In the genomic region with DNA sequence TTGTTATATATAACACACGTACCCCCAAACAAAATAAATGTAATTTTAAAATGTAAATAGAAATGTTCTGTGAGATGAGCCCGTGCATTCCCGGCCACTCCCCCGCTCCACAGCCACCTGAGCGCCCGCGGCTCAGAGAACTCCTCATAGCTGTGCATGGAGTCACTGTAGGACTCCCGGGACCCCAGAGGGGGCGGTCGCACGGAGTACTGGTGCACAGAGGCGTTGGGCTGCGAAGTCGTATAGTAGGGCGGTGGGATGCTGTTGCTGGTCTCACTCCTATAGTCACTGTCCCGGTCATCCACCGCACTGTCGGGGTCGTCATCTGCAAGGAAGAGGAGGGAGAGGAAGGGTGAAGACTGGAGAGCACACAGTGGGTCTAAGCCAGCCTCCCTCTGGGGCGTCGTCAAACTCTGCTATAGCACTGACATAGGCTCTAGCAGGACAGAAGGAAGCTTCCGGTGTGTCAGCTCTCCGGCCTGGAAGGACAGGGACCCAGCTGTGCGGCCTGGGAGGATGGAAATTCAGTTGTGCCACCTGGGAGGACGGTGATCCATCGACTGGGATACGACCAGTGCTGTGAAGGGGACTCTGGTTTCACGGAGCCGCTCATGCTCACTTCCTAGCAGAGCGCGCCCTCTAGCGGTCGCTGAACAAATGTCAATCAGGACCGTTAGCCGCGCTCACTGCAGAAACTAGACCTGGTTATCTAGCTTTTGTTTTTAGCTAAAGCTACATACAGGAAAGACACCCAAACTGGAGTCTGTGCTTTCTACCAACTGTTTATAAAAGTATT, we compare ENCODE assay signal across 9 mouse cellular contexts. TPM values are rescaled to one million over a fixed set of nuclear protein-coding genes. Genes with fewer than 3 reads are reported as not detected.
DNase-seq lines count a peak whose midpoint lies in the region; ATAC-seq and TF ChIP-seq lines count a peak whose summit lies in the region.
"Had no signal": no experiment of that assay in that cellular context is flagged by ENCODE, and none has a peak within 500 bp of the region (broad histone marks: within the 10 kb centered on the region; RNA-seq: fewer than 3 reads in every experiment).

No protein-coding gene starts in this region.

- no peaks in the 10 kb centered on the region for H3K9me3 ChIP-seq in G1E (replicated peaks)
- H3K9me3 ChIP-seq in forebrain, embryonic 15.5 days, result no peaks in the 10 kb centered on the region
- no peaks in the 10 kb centered on the region for H3K9me3 ChIP-seq in lung, embryonic 16.5 days (ENCODE audit: control insufficient read depth, low read length)
- H3K9me3 ChIP-seq: limb, embryonic 15.5 days had no signal

- peak; percentile 70 for DNase-seq in G1E (ENCODE audit: low spot score)
- DNase-seq in cerebellum, adult 11 months, result peak; percentile 83
- peak; percentile 71 to 88 for DNase-seq in layer of hippocampus, adult 8-10 months (ENCODE audit: low spot score in 2 of 2)
- peak; percentile 60 for DNase-seq in ovary, adult 18-20 months (ENCODE audit: low spot score)
- peak; percentile 85 for DNase-seq in thymus, postnatal 0 days (ENCODE audit: low spot score)

- 7% methylated on average over 36 of the region's 36 CpGs for WGBS in forebrain, embryonic 15.5 days
- 6% methylated on average over 36 of the region's 36 CpGs for WGBS in lung, embryonic 16.5 days

- no peak overlapping the region for H3K27ac ChIP-seq in forebrain, embryonic 15.5 days (replicated peaks)
- H3K27ac ChIP-seq in lung, embryonic 16.5 days (ENCODE audit: low read length), result no peak overlapping the region
- H3K27ac ChIP-seq: limb, embryonic 15.5 days had no signal

- no peak overlapping the region for H3K9ac ChIP-seq in forebrain, embryonic 15.5 days (replicated peaks)
- no peak overlapping the region for H3K9ac ChIP-seq in lung, embryonic 16.5 days (ENCODE audit: low read length)
- H3K9ac ChIP-seq: limb, embryonic 15.5 days had no signal

- no peak overlapping the region for H3K4me2 ChIP-seq in forebrain, embryonic 15.5 days (replicated peaks)
- no peak overlapping the region for H3K4me2 ChIP-seq in lung, embryonic 16.5 days (ENCODE audit: low read depth, low read length)
- H3K4me2 ChIP-seq: limb, embryonic 15.5 days had no signal

- no peak for ATAC-seq in G1E (ENCODE audit: extremely low read depth, insufficient number of reproducible peaks, low FRiP score, poor library complexity, severe bottlenecking)
- peak; percentile 57 for ATAC-seq in forebrain, embryonic 15.5 days (replicated peaks)
- ATAC-seq in hematopoietic stem cell, adult 5-6 weeks (replicated peaks in 1 of 2; ENCODE audit: insufficient read depth in 1 of 2, low FRiP score in 2 of 2, low TSS enrichment in 1 of 2, low read depth in 1 of 2, poor library complexity in 2 of 2, severe bottlenecking in 2 of 2), result peak; percentile 56 to 70
- peak; percentile 51 for ATAC-seq in lung, embryonic 16.5 days (ENCODE audit: low read depth)

- H3K4me1 ChIP-seq in G1E (ENCODE audit: insufficient read depth, low read depth, low read length), result peaks cover 27% of the 10 kb centered on the region
- peaks cover 11% of the 10 kb centered on the region for H3K4me1 ChIP-seq in forebrain, embryonic 15.5 days
- peaks cover 8% of the 10 kb centered on the region for H3K4me1 ChIP-seq in lung, embryonic 16.5 days (replicated peaks; ENCODE audit: control insufficient read depth, insufficient read depth, low read length)

- H3K36me3 ChIP-seq in G1E (replicated peaks), result peaks cover 5% of the 10 kb centered on the region
- H3K36me3 ChIP-seq in forebrain, embryonic 15.5 days, result peaks cover 29% of the 10 kb centered on the region
- H3K36me3 ChIP-seq in lung, embryonic 16.5 days (ENCODE audit: control insufficient read depth, insufficient read depth, low read length), result no peaks in the 10 kb centered on the region
- H3K36me3 ChIP-seq: limb, embryonic 15.5 days had no signal

- H3K4me3 ChIP-seq in G1E (ENCODE audit: low read depth, low read length), result no peak overlapping the region; the same call in 1 of the 2 replicates
- H3K4me3 ChIP-seq in forebrain, embryonic 15.5 days, result no peak overlapping the region
- H3K4me3 ChIP-seq in lung, embryonic 16.5 days (ENCODE audit: low read length), result no peak overlapping the region
- H3K4me3 ChIP-seq: limb, embryonic 15.5 days had no signal

- peaks cover 55% of the 10 kb centered on the region for H3K27me3 ChIP-seq in G1E (ENCODE audit: insufficient read depth, low read length)
- peaks cover 32% of the 10 kb centered on the region for H3K27me3 ChIP-seq in forebrain, embryonic 15.5 days
- H3K27me3 ChIP-seq in lung, embryonic 16.5 days (ENCODE audit: control insufficient read depth, insufficient read depth, low read depth, low read length), result peaks cover 35% of the 10 kb centered on the region

- peak; percentile 73 for TF ChIP-seq CTCF in G1E (IDR thresholded peaks at IDR 0.05; ENCODE audit: low read depth, low read length)

RNA-seq across cellular contexts. Expression of a gene that starts 11.0 kb away (rescaled TPM):
- total RNA-seq in G1E (2014; fragmentation: Nextera tagmentation) (6.5 and 7.3 TPM in 2 replicates), G1E (2017) (4.1 and 5.2 TPM in 2 replicates)
- polyA plus RNA-seq in G1E (2012), result 3.7 and 4.6 TPM in 2 replicates
- 23.3 and 23.6 TPM in 2 replicates for polyA plus RNA-seq in forebrain, embryonic 15.5 days (2015; fragmentation: Nextera tagmentation; extraction: Ambion mirVana)
- 2.6 and 3.6 TPM in 2 replicates for total RNA-seq in hematopoietic stem cell, adult 5-6 weeks (2017)
- 100 to 1,000 TPM; 219 to 265 (median 239) TPM for total RNA-seq in layer of hippocampus, adult 8-10 months (2022)
- polyA plus RNA-seq in lung, embryonic 16.5 days (2015; fragmentation: Nextera tagmentation; extraction: Ambion mirVana), result 0.67 and 0.68 TPM in 2 replicates
- 0.58 and 0.68 TPM in 2 replicates for polyA plus RNA-seq in thymus, postnatal 0 days (2015; fragmentation: Nextera tagmentation; extraction: Ambion mirVana)

RNA-seq across cellular contexts. Expression of a gene that starts 15.6 kb away (rescaled TPM):
- total RNA-seq in G1E (2014; fragmentation: Nextera tagmentation), result 29.8 and 32.0 TPM in 2 replicates
- 15.7 and 15.9 TPM in 2 replicates for total RNA-seq in G1E (2017)
- polyA plus RNA-seq in G1E (2012), result 68.8 and 73.6 TPM in 2 replicates
- 2.9 and 3.3 TPM in 2 replicates for polyA plus RNA-seq in forebrain, embryonic 15.5 days (2015; fragmentation: Nextera tagmentation; extraction: Ambion mirVana)
- total RNA-seq in hematopoietic stem cell, adult 5-6 weeks (2017), result 32.8 and 34.1 TPM in 2 replicates
- 10 to 100 TPM in 1 of 4 experiments, 1 to 10 TPM in 3; 4.6 to 10.5 (median 7.9) TPM for total RNA-seq in layer of hippocampus, adult 8-10 months (2022)
- polyA plus RNA-seq in lung, embryonic 16.5 days (2015; fragmentation: Nextera tagmentation; extraction: Ambion mirVana), result 8.9 and 9.1 TPM in 2 replicates
- 17.0 and 20.3 TPM in 2 replicates for polyA plus RNA-seq in thymus, postnatal 0 days (2015; fragmentation: Nextera tagmentation; extraction: Ambion mirVana)

RNA-seq across cellular contexts. Expression of a gene that starts 28.5 kb away (rescaled TPM):
- total RNA-seq in G1E (2014; fragmentation: Nextera tagmentation) (3.4 and 9.1 TPM in 2 replicates), G1E (2017) (2.7 and 4.6 TPM in 2 replicates)
- 28.6 and 35.3 TPM in 2 replicates for polyA plus RNA-seq in G1E (2012)
- 0.54 TPM in 1 of 2 replicates, not detected in the other for polyA plus RNA-seq in forebrain, embryonic 15.5 days (2015; fragmentation: Nextera tagmentation; extraction: Ambion mirVana)
- total RNA-seq in hematopoietic stem cell, adult 5-6 weeks (2017), result 6.2 and 8.9 TPM in 2 replicates
- total RNA-seq in layer of hippocampus, adult 8-10 months (2022), result 1 to 10 TPM; 2.1 to 6.9 (median 2.6) TPM
- polyA plus RNA-seq in lung, embryonic 16.5 days (2015; fragmentation: Nextera tagmentation; extraction: Ambion mirVana), result 1.4 and 1.5 TPM in 2 replicates
- polyA plus RNA-seq in thymus, postnatal 0 days (2015; fragmentation: Nextera tagmentation; extraction: Ambion mirVana), result 3.7 and 6.7 TPM in 2 replicates

RNA-seq across cellular contexts. Expression of a gene that starts 41.1 kb away (rescaled TPM):
- total RNA-seq in G1E (2014; fragmentation: Nextera tagmentation), result not detected in 2 replicates
- total RNA-seq in G1E (2017), result 0.05 and 0.06 TPM in 2 replicates
- polyA plus RNA-seq in G1E (2012), result not detected in 2 replicates
- 0.42 and 0.46 TPM in 2 replicates for polyA plus RNA-seq in forebrain, embryonic 15.5 days (2015; fragmentation: Nextera tagmentation; extraction: Ambion mirVana)
- 1.3 TPM in 2 replicates for total RNA-seq in hematopoietic stem cell, adult 5-6 weeks (2017)
- under 1 TPM; 0.47 to 0.93 (median 0.56) TPM for total RNA-seq in layer of hippocampus, adult 8-10 months (2022)
- 4.4 and 4.6 TPM in 2 replicates for polyA plus RNA-seq in lung, embryonic 16.5 days (2015; fragmentation: Nextera tagmentation; extraction: Ambion mirVana)
- polyA plus RNA-seq in thymus, postnatal 0 days (2015; fragmentation: Nextera tagmentation; extraction: Ambion mirVana), result 2.1 and 2.7 TPM in 2 replicates

RNA-seq across cellular contexts. Expression of a gene that starts 49.7 kb away (rescaled TPM):
- total RNA-seq in G1E (2014; fragmentation: Nextera tagmentation) (35.7 and 38.7 TPM in 2 replicates), G1E (2017) (30.5 and 42.4 TPM in 2 replicates)
- 37.6 and 42.6 TPM in 2 replicates for polyA plus RNA-seq in G1E (2012)
- 54.3 and 56.2 TPM in 2 replicates for polyA plus RNA-seq in forebrain, embryonic 15.5 days (2015; fragmentation: Nextera tagmentation; extraction: Ambion mirVana)
- total RNA-seq in hematopoietic stem cell, adult 5-6 weeks (2017), result 53.6 and 78.4 TPM in 2 replicates
- total RNA-seq in layer of hippocampus, adult 8-10 months (2022), result 10 to 100 TPM; 53.2 to 59.7 (median 53.8) TPM
- polyA plus RNA-seq in lung, embryonic 16.5 days (2015; fragmentation: Nextera tagmentation; extraction: Ambion mirVana), result 70.3 and 72.9 TPM in 2 replicates
- 37.9 and 38.9 TPM in 2 replicates for polyA plus RNA-seq in thymus, postnatal 0 days (2015; fragmentation: Nextera tagmentation; extraction: Ambion mirVana)
